Mouse (Mus musculus): ENCODE measurements at regions not wholly inside any gene's neighbourhood (a gene's known extent, or its start where the extent isn't known, plus 50 kb on each side); places are given as distances from the start of the nearest gene placed in this dataset.

- TF ChIP-seq USF1 (IDR thresholded peaks at IDR 0.05; ENCODE audit: low read depth) (no peak), CTCF (IDR thresholded peaks at IDR 0.05; ENCODE audit: control insufficient read depth, insufficient read depth, insufficient read length) (no peak), MAX (IDR thresholded peaks at IDR 0.05) (no peak), CEBPB (IDR thresholded peaks at IDR 0.05; ENCODE audit: low read depth) (no peak)
Observed at GRCm38 (mm10) chr10:99526561-99526960, 232.9 kb downstream of the Csl start.
